Mouse (Mus musculus) limb, embryonic 15.5 days (tissue): ENCODE results near the gene Smpdl3a. TPM values are rescaled to one million over a fixed set of nuclear protein-coding genes. Genes with fewer than 3 reads are reported as not detected.

Experiments
- ATAC-seq: fragments of 200-750 bp; cut with Nextera tagmentation; 2 replicates; pipeline ENCODE4 v1.8.0; 2017; ENCODE audit warnings: low read depth, moderate TSS enrichment; ENCODE audit not compliant: insufficient number of reproducible peaks, low FRiP score, low TSS enrichment
- H3K27ac ChIP-seq: fragments of 300-500 bp; sonication (generic); 2 replicates; pipeline ENCODE4 v1.5.1; 2015; ENCODE audit warnings: moderate library complexity, mild to moderate bottlenecking, inconsistent platforms
- H3K27me3 ChIP-seq: fragments of 300-500 bp; sonication (generic); 2 replicates; pipeline ENCODE4 v1.6.1; 2015; ENCODE audit warnings: inconsistent platforms
- H3K36me3 ChIP-seq: fragments of 300-500 bp; sonication (generic); 2 replicates; pipeline ENCODE4 v1.6.1; 2015; ENCODE audit warnings: inconsistent platforms
- H3K4me1 ChIP-seq: fragments of 300-500 bp; sonication (generic); 2 replicates; pipeline ENCODE4 v1.6.1; 2015; ENCODE audit warnings: inconsistent platforms
- H3K4me2 ChIP-seq: fragments of 300-500 bp; sonication (generic); 2 replicates; pipeline ENCODE4 v1.6.1; 2015; ENCODE audit warnings: mild to moderate bottlenecking, inconsistent platforms
- H3K4me3 ChIP-seq: fragments of 300-500 bp; sonication (generic); 2 replicates; pipeline ENCODE4 v1.5.1; 2015; ENCODE audit warnings: mild to moderate bottlenecking, inconsistent platforms
- H3K9ac ChIP-seq: fragments of 300-500 bp; sonication (generic); 2 replicates; pipeline ENCODE4 v1.6.1; 2015; ENCODE audit warnings: inconsistent platforms
- H3K9me3 ChIP-seq: fragments of 300-500 bp; sonication (generic); 2 replicates; pipeline ENCODE4 v1.6.1; 2016; ENCODE audit warnings: inconsistent platforms
- WGBS: fragments of 180-500 bp; shearing (Covaris S2); methylation state at CpG from one replicate; pipeline ENCODE4 v1.1.7; 2015; 5-methylcytosine and 5-hydroxymethylcytosine counted together
- polyA plus RNA-seq: library from polyadenylated mRNA; unstranded; fragments of >200 nt; fragmentation: Nextera tagmentation; extraction: Ambion mirVana; gene quantifications from 2 replicates; pipeline ENCODE4 v1.2.1, GENCODE M21; 2015

The Smpdl3a gene
- 15.4 and 16.8 TPM in 2 replicates for polyA plus RNA-seq

DNA sequence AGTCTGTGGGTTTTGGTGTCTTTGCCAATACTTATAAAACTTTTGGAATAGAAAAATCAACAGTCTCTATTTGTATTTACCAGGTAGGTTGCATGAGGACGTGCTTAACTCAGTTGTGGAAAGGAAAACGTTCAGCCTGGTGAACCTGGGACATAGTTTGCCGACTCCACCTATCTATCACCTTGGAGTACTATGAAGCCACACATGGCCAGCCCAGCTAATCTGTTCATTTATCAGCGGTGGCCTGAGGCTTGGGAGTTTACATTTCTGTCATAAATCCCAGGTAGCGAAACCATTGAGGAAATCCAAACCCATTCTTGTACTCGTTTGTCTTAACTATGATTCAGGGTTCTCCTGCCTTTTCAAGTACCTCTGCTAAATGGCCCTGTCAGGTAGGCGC, at the start of gene Smpdl3a:
Gene Smpdl3a, plus strand, starts transcription at position 318 of the 400 bp plus-strand sequence.
- Histone ChIP-seq H3K4me3 (peak within 1 kb of the TSS; percentile 54), H3K9me3 (no peaks in the 10 kb centered on the region), H3K27ac (no peak within 1 kb of the TSS), H3K4me2 (peak within 1 kb of the TSS; percentile 96), H3K9ac (peak within 1 kb of the TSS; percentile 61), H3K27me3 (no peaks in the 10 kb centered on the region), H3K4me1 (peaks cover 16% of the 10 kb centered on the region), H3K36me3 (no peaks in the 10 kb centered on the region)
- no peak for ATAC-seq
- 71% methylated on average over 7 of the region's 7 CpGs for WGBS

DNA sequence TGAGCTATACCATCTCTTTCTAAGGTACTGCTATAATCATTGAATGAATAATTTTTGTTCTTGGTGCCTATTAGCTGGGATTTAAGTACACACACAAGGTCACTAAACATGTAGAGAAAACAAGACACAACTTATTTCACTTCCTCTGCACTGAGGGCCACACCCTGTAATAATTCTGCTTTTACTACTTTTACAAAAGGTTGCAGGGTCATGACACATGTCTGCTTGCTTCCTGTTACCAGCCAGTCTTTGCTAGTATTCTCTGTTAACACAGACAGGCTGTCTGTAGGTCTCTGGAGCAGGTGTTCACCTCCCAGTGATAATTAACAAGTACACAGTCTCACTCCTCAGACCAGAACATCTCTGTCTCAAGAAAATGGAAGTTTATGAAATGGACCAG, 48.7 kb upstream of the Smpdl3a start:
- Histone ChIP-seq H3K4me3 (no peak overlapping the region), H3K4me2 (no peak overlapping the region), H3K36me3 (no peaks in the 10 kb centered on the region), H3K27me3 (no peaks in the 10 kb centered on the region), H3K27ac (no peak overlapping the region), H3K9me3 (no peaks in the 10 kb centered on the region), H3K4me1 (no peaks in the 10 kb centered on the region), H3K9ac (no peak overlapping the region)
- no peak for ATAC-seq

DNA sequence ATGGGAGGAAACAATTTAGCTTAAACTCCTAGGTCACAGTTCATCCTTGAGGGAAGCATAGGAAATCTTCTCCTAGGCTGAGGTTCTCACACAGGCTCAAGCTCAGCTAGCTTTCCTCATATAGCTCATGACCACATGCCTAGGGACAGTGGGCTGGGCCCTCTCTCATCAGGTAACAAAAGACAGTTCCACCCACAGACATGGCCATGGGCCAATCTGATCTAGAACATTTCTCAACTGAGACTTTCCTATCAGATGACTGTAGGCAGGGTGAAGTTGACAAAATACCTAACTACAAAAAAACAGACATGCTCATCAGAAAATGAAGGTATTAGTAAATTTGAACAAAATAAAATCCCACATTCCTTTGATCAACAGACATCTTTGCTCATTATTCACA, 47.0 kb upstream of the Smpdl3a start:
- Histone ChIP-seq H3K4me2 (no peak overlapping the region), H3K27me3 (no peaks in the 10 kb centered on the region), H3K4me1 (no peaks in the 10 kb centered on the region), H3K9ac (no peak overlapping the region), H3K4me3 (no peak overlapping the region), H3K9me3 (no peaks in the 10 kb centered on the region), H3K27ac (no peak overlapping the region), H3K36me3 (no peaks in the 10 kb centered on the region)
- no peak for ATAC-seq

- Histone ChIP-seq H3K4me3 (no peak overlapping the region), H3K4me2 (no peak overlapping the region), H3K9ac (no peak overlapping the region), H3K4me1 (no peaks in the 10 kb centered on the region), H3K27me3 (no peaks in the 10 kb centered on the region), H3K36me3 (no peaks in the 10 kb centered on the region), H3K9me3 (no peaks in the 10 kb centered on the region), H3K27ac (no peak overlapping the region)
- ATAC-seq = no peak
- 62% methylated on average over 1 of the region's 1 CpGs for WGBS
Measured at GRCm38 (mm10) chr10:57753343-57753742, 40.8 kb upstream of the Smpdl3a start.

- Histone ChIP-seq H3K27ac (no peak overlapping the region), H3K27me3 (no peaks in the 10 kb centered on the region), H3K4me1 (no peaks in the 10 kb centered on the region), H3K9ac (no peak overlapping the region), H3K4me2 (no peak overlapping the region), H3K9me3 (no peaks in the 10 kb centered on the region), H3K36me3 (no peaks in the 10 kb centered on the region), H3K4me3 (no peak overlapping the region)
- no peak for ATAC-seq
- WGBS = 89% methylated on average over 2 of the region's 2 CpGs
Measured at GRCm38 (mm10) chr10:57755201-57755736, 38.9 kb upstream of the Smpdl3a start.

DNA sequence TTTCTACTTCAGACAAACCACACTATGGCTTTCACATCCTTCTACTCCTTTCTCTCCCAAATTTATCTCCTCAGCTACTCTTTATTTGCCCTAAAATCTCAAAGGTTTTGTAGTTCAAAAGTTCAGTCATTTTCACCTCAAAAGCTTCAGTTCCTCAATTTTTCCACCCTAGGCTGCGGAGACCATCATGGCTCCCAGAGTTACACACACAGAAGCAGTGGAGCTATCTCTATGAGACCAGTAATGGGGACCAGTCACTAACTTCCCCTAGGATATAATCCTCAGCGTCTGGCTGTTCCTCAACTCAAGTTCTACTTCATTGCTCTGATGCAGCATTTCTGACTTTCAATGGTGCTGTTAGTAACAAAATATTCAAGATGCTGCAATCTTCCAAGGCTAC, 35.1 kb upstream of the Smpdl3a start:
- H3K36me3 ChIP-seq = no peaks in the 10 kb centered on the region
- no peaks in the 10 kb centered on the region for H3K9me3 ChIP-seq
- no peaks in the 10 kb centered on the region for H3K27me3 ChIP-seq
- no peak overlapping the region for H3K27ac ChIP-seq
- no peak for ATAC-seq
- H3K4me3 ChIP-seq = no peak overlapping the region
- no peak overlapping the region for H3K9ac ChIP-seq
- no peak overlapping the region for H3K4me2 ChIP-seq
- H3K4me1 ChIP-seq = no peaks in the 10 kb centered on the region
- 91% methylated on average over 2 of the region's 2 CpGs for WGBS

DNA sequence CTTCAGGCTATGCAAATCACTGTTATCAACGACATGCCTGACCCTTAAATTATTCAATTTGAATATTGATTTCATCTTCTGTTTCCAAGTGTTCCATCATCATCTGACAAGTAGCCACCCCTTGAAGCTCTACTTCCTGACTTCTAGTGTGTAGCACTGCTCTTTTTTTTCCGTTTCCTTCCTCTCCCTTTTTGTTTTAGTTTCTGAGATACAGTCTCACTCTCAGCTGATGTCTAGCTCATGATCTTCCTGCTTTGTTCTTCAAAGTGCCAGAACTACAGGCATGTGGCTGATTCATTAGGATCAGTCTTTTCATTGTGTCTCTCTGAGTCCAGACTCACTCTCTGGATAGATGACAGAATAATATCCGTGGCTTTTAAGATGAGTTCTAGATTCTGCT, 33.4 kb upstream of the Smpdl3a start:
- ATAC-seq = no peak
- Histone ChIP-seq H3K27me3 (no peaks in the 10 kb centered on the region), H3K27ac (no peak overlapping the region), H3K9me3 (no peaks in the 10 kb centered on the region), H3K4me3 (no peak overlapping the region), H3K4me2 (no peak overlapping the region), H3K4me1 (no peaks in the 10 kb centered on the region), H3K9ac (no peak overlapping the region), H3K36me3 (no peaks in the 10 kb centered on the region)
- 77% methylated on average over 3 of the region's 3 CpGs for WGBS

- no peak overlapping the region for H3K9ac ChIP-seq
- no peaks in the 10 kb centered on the region for H3K27me3 ChIP-seq
- no peaks in the 10 kb centered on the region for H3K4me1 ChIP-seq
- no peak overlapping the region for H3K4me2 ChIP-seq
- no peaks in the 10 kb centered on the region for H3K36me3 ChIP-seq
- 26% methylated on average over 1 of the region's 1 CpGs for WGBS
- H3K9me3 ChIP-seq = no peaks in the 10 kb centered on the region
- no peak overlapping the region for H3K4me3 ChIP-seq
- H3K27ac ChIP-seq = no peak overlapping the region
- no peak for ATAC-seq
Measured at GRCm38 (mm10) chr10:57763044-57763443, 31.1 kb upstream of the Smpdl3a start.

DNA sequence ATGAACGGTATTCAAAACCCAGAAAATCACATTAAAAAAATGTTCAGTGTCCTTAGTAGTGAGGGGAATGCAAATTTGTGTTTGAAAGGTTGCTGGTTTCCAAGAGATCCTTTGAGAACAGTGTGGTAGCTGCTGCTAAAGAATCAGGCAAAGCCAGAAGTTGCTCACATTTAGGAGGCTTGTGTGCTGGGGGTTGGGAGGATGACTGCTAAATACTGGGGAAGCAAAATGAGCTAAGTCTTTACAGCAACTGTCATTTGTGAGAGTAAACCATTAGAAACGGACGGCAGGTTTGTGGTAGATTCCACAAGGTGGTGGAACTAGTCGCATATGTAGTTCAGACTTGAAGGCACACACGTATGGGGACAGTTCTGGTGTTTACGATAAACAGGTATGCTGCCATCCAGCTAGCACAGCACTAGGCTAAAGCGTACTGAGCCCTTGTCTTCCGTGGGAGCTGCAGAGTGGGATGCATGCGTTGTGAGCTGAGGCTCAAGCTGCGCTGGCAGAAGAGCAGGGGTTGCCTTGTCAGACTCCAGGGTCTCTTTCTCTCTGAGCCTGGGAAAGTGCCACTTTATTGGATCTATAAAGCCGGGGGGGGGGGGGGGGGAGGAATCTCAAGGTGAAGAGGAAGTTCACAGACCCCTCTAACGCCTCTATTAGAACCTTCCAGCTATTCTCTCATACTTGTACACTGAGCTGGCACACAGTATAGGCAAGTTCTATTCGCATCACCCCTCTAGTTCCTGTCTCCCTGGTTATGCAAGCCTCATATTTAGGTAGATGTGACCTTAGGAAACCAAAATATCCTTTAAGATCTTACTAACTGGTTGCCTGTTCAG, 10.6 kb upstream of the Smpdl3a start:
- Histone ChIP-seq H3K9ac (no peak overlapping the region), H3K27ac (no peak overlapping the region), H3K4me3 (no peak overlapping the region), H3K4me2 (no peak overlapping the region), H3K36me3 (no peaks in the 10 kb centered on the region), H3K4me1 (peaks cover 4% of the 10 kb centered on the region; the same call in 1 of the 2 replicates), H3K27me3 (no peaks in the 10 kb centered on the region), H3K9me3 (no peaks in the 10 kb centered on the region)
- whole genome bisulfite sequencing = 32% methylated on average over 13 of the region's 13 CpGs
- no peak for ATAC-seq

DNA sequence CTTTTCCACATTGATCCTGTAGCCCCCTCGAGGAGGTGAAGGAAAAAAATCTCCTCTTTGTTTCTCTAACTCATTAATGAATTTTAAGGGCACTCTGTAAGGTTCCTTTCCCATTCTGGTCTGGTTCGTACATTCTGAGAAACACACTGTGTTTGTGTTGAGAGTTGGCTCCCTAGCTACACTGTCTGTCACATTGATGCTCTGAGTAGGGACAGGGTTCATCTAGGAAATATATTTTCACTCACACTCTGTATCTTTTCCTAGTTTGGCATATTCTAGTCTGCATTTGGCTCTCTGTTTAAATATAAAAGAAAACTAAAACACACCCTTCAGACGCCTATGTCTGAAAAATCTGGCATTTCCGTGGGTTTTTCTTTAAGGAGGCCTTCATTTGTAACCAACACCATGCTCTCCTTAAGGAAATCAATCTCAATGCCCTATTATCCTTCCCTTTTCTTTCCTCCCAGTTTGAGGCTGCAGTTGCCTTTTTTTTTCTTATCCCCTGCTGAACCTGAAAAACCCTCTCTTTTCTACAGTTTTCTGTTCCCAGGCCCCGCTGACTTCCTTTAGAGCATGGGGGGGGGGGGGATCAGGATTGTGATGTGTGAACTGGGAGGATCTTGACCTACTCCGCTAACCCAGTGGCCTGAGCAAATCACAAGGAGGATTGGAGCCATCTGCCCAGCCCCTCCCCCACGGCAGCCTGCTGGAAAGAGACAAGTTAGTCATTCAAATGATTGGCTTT, 9.8 kb upstream of the Smpdl3a start:
- H3K4me1 ChIP-seq = peaks cover 4% of the 10 kb centered on the region; the same call in 1 of the 2 replicates
- no peaks in the 10 kb centered on the region for H3K36me3 ChIP-seq
- no peaks in the 10 kb centered on the region for H3K27me3 ChIP-seq
- WGBS = 19% methylated on average over 7 of the region's 7 CpGs
- no peak overlapping the region for H3K9ac ChIP-seq
- no peak overlapping the region for H3K27ac ChIP-seq
- ATAC-seq = no peak
- no peaks in the 10 kb centered on the region for H3K9me3 ChIP-seq
- no peak overlapping the region for H3K4me2 ChIP-seq
- no peak overlapping the region for H3K4me3 ChIP-seq

DNA sequence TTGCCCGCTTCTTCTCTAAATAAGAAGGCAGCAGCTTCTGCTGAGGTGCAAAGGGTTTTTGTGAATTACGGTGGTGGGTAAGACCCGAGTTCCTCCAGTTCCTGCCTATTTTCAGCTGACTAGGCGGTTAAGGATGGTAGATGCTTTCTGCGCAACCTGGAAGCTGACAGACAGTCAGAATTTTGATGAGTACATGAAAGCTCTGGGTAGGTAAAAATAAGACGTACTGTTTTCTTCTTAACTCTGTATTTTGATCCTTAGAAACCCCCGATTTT, 9.3 kb upstream of the Smpdl3a start, which contains the start of gene Fabp7:
Gene Fabp7, plus strand, starts transcription at position 6 of the 275 bp plus-strand sequence.
- ATAC-seq = no peak
- H3K4me3 ChIP-seq = no peak within 1 kb of the TSS
- H3K4me2 ChIP-seq = no peak within 1 kb of the TSS
- H3K9me3 ChIP-seq = no peaks in the 10 kb centered on the region
- H3K27ac ChIP-seq = no peak within 1 kb of the TSS
- peaks cover 4% of the 10 kb centered on the region; the same call in 1 of the 2 replicates for H3K4me1 ChIP-seq
- H3K36me3 ChIP-seq = no peaks in the 10 kb centered on the region
- no peak within 1 kb of the TSS for H3K9ac ChIP-seq
- no peaks in the 10 kb centered on the region for H3K27me3 ChIP-seq
- WGBS = 30% methylated on average over 7 of the region's 7 CpGs

GRCm38 (mm10) chr10:57785552-57785951, 8.6 kb upstream of the Smpdl3a start:
- ATAC-seq = no peak
- Histone ChIP-seq H3K4me2 (no peak overlapping the region), H3K27ac (no peak overlapping the region), H3K4me1 (peaks cover 4% of the 10 kb centered on the region; the same call in 1 of the 2 replicates), H3K9me3 (no peaks in the 10 kb centered on the region), H3K36me3 (no peaks in the 10 kb centered on the region), H3K27me3 (no peaks in the 10 kb centered on the region), H3K9ac (no peak overlapping the region), H3K4me3 (no peak overlapping the region)
- 68% methylated on average over 2 of the region's 2 CpGs for WGBS
